Mouse (Mus musculus) splenic B cell, adult 2 months (primary cell): ENCODE data around the gene Pank1.
A peak's percentile ranks its signal among the peaks of the same experiment; 100 is the strongest.

ENCODE experiments used
- DNase-seq: peaks from one replicate; pipeline ENCODE4 v3.0.0-alpha.2; 2011; ENCODE audit warnings: low read depth, low spot score
- H3K27me3 ChIP-seq: 2 replicates; pipeline ENCODE4 v1.6.1; 2012; ENCODE audit warnings: mild to moderate bottlenecking, low read length, moderate library complexity, mixed read lengths; ENCODE audit not compliant: control insufficient read depth, poor library complexity, insufficient read depth, severe bottlenecking
- H3K36me3 ChIP-seq: 2 replicates; pipeline ENCODE4 v1.6.1; 2012; ENCODE audit warnings: mild to moderate bottlenecking, low read length, moderate library complexity, mixed read lengths; ENCODE audit not compliant: control insufficient read depth, poor library complexity, insufficient read depth, severe bottlenecking

The Pank1 gene

DNA sequence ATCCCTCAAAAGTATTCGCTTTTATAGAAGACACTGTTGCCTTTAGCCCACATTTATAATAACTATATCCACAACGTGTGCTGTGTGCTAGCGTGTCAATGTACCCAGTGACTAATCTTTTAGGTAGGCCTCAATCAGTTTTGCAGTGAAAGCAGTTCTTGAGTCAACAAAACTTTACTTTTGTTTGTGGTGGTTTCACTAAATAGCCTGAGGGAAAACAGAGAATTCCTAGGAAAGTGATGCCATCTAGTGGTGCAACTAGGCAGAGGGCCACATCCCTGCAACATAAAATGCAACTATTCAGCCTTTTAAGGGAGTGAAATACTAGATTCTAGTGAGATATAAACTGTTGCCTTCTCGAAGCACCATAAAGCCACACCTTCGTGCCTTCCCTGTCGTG lies 106.5 kb downstream of the Pank1 start:
- DNase-seq = peak; percentile 75

DNA sequence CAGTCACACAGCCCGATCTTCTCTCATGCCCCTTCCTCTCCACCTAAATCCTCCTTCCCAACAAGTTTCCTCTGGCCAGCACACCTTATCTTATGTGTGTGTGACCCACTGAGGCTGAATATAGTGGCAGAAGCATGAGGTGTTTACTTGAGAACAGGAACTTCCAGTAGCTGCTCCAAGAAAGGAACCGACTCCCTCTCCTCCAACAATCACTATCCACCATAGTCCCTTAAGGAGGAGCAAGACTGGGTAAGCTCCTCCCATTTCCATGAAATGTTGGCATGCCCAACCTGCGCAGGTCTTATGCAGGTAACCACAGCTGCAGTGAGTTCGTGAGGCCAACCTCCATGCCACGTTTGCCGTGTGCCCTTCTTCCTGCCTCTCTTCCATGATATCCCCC lies 108.5 kb downstream of the Pank1 start:
- Histone ChIP-seq H3K36me3 (no peaks in the 10 kb centered on the region), H3K27me3 (no peaks in the 10 kb centered on the region)
- DNase-seq = no peak

More for the DNA sequence above, 106.5 kb downstream of the Pank1 start:
- no peaks in the 10 kb centered on the region for H3K27me3 ChIP-seq
- no peaks in the 10 kb centered on the region for H3K36me3 ChIP-seq

DNA sequence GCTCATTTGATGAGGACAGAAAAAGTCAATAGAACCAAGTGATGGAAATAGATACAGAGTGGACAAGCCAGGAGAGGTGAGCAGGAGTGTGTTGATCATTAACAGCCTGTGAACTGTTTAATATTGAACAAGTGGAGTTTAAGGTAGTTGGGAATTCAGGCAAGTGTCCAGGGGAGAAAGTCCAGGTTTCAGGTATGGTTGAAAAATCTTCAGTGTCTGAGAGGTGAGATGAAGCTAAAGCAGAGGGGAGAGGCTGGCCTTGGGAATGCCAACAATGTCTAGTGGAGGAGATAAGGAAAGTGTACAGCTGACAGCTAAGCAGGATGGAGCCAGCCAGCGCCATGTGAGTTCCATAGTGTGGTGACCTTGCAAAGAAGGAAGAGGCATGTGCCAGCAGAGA lies 120.5 kb downstream of the Pank1 start:
- no peak for DNase-seq
- Histone ChIP-seq H3K27me3 (no peaks in the 10 kb centered on the region), H3K36me3 (no peaks in the 10 kb centered on the region)
